Mouse (Mus musculus) neural tube, embryonic 12.5 days (tissue): Measurements from ENCODE around the gene Sbpl. TPM values are rescaled to one million over a fixed set of nuclear protein-coding genes. Genes with fewer than 3 reads are reported as not detected.
A peak's percentile ranks its signal among the peaks of the same experiment; 100 is the strongest.
"Not testable (repeated sequence)": the region's sequence is repeated elsewhere in the genome, so short reads cannot be mapped to it uniquely, and the experiment has no call there.

Source experiments
- ATAC-seq: fragments of 200-750 bp; cut with Nextera tagmentation; 2 replicates; pipeline ENCODE4 v1.8.0; 2017; ENCODE audit warnings: low read depth, mild to moderate bottlenecking, moderate TSS enrichment, moderate library complexity; ENCODE audit not compliant: low FRiP score
- H3K27ac ChIP-seq: fragments of 300-500 bp; sonication (generic); 2 replicates; pipeline ENCODE4 v1.5.1; 2016
- H3K27me3 ChIP-seq: fragments of 300-500 bp; sonication (generic); replicated peaks from 2 replicates; pipeline ENCODE4 v1.6.1; 2016; ENCODE audit warnings: mild to moderate bottlenecking
- H3K36me3 ChIP-seq: fragments of 300-500 bp; sonication (generic); 2 replicates; pipeline ENCODE4 v1.6.1; 2016; ENCODE audit warnings: mild to moderate bottlenecking
- H3K4me1 ChIP-seq: fragments of 300-500 bp; sonication (generic); 2 replicates; pipeline ENCODE4 v1.6.1; 2016
- H3K4me2 ChIP-seq: fragments of 300-500 bp; sonication (generic); replicated peaks from 2 replicates; pipeline ENCODE4 v1.6.1; 2016; ENCODE audit warnings: mild to moderate bottlenecking
- H3K4me3 ChIP-seq: fragments of 300-500 bp; sonication (generic); 2 replicates; pipeline ENCODE4 v1.5.1; 2016
- H3K9ac ChIP-seq: fragments of 300-500 bp; sonication (generic); 2 replicates; pipeline ENCODE4 v1.6.1; 2016; ENCODE audit warnings: mild to moderate bottlenecking
- H3K9me3 ChIP-seq: fragments of 300-500 bp; sonication (generic); 2 replicates; pipeline ENCODE4 v1.6.1; 2016; ENCODE audit warnings: mild to moderate bottlenecking
- WGBS: fragments of 180-500 bp; shearing (Covaris S2); methylation state at CpG from one replicate; pipeline ENCODE4 v1.1.7; 2016; 5-methylcytosine and 5-hydroxymethylcytosine counted together
- polyA plus RNA-seq: library from polyadenylated mRNA; unstranded; fragments of >200 nt; fragmentation: Nextera tagmentation; extraction: Ambion mirVana; gene quantifications from 2 replicates; pipeline ENCODE4 v1.2.1, GENCODE M21; 2016

Gene Sbpl
- polyA plus RNA-seq, 1 experiment from 2014 or later: not detected

DNA sequence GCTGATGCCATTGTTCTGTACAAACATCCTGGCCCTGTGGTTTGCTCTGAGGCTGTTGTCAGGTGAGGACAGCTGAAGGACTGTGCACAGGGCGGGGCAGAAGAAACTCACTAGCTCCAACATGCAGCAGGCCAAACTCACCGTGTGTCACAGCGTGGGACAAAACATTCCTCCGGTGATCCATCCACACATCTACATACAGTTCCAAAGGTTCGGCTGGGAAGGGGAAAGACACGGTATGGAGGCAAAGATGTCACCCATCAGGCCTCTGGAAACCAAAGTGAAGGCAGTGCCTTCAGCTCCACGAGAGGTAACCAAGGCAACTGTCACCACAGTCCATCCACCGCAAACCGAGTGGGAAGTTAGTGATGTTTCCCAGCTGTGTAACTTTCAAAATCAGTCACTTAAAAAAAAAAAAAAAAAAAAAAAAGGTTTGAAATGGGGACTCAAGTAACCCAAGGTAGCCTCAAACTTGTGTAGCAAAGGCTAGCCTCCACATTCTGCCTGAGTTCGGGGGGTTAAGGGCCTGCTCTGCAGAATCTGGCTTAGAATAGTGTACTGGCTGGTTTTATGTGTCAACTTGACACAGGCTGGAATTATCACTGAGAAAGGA, 25.3 kb upstream of the Sbpl start, which contains the start of gene Prss30:
TSS of gene Prss30 (minus strand) at position 270 of the 613 bp plus-strand sequence.
- Histone ChIP-seq H3K4me2 (no peak within 1 kb of the TSS), H3K36me3 (no peaks in the 10 kb centered on the region), H3K4me1 (no peaks in the 10 kb centered on the region), H3K27me3 (no peaks in the 10 kb centered on the region), H3K9me3 (no peaks in the 10 kb centered on the region), H3K9ac (no peak within 1 kb of the TSS), H3K27ac (no peak within 1 kb of the TSS), H3K4me3 (no peak within 1 kb of the TSS)
- no peak for ATAC-seq
- WGBS: 85% methylated on average over 10 of the region's 10 CpGs

DNA sequence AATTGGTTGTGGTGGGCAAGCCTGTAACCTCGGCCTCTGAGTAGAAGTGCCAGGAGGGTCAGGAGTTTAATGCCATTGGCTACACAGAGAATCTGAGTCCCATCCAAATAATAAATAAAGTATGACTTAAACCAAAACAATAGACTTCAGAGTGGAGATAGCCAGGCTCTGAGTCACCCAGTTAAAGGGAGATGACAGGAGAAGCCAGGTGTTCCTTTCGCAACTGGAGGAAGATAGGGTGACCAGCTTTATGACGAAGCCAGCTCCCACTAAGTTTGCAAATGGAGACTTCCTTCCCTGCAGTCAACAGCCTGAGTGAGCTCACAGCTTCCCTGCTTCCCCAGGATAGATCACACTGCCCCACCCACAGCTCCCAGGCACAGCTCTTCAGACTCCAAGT, 24.4 kb upstream of the Sbpl start:
- no peak overlapping the region for H3K27ac ChIP-seq
- no peaks in the 10 kb centered on the region for H3K27me3 ChIP-seq
- no peak overlapping the region for H3K9ac ChIP-seq
- H3K4me1 ChIP-seq: no peaks in the 10 kb centered on the region
- no peak for ATAC-seq
- H3K36me3 ChIP-seq: no peaks in the 10 kb centered on the region
- H3K4me2 ChIP-seq: no peak overlapping the region
- no peak overlapping the region for H3K4me3 ChIP-seq
- 77% methylated on average over 3 of the region's 3 CpGs for WGBS
- no peaks in the 10 kb centered on the region for H3K9me3 ChIP-seq

DNA sequence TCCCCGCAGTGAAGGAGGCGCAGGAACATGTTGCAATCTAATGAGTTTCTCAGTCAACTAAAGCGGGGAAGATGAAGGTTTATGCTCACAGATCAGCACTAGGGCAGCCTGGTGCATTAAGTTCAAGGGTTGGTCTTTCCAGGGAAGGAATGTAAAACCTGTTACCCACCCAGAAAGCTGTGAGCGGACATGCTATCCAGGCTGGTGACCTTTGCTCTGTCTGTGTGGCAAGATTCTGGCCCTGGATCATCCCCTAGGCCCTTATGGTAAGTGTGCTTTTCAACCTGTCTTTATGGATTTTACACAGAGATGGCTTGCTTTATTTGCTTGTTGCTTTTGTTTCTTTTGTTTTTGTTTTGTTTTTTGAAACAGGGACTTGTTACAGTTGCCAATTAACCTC, 21.6 kb upstream of the Sbpl start:
- 87% methylated on average over 4 of the region's 4 CpGs for WGBS

GRCm38 (mm10) chr17:23971315-23971714, 16.2 kb upstream of the Sbpl start:
- Histone ChIP-seq H3K9ac (no peak overlapping the region), H3K27me3 (no peaks in the 10 kb centered on the region), H3K27ac (no peak overlapping the region), H3K36me3 (no peaks in the 10 kb centered on the region), H3K4me1 (no peaks in the 10 kb centered on the region), H3K4me2 (no peak overlapping the region), H3K9me3 (no peaks in the 10 kb centered on the region), H3K4me3 (no peak overlapping the region)
- ATAC-seq: no peak
- WGBS: 89% methylated on average over 9 of the region's 9 CpGs

More for the DNA sequence above, 21.6 kb upstream of the Sbpl start:
- no peak overlapping the region for H3K27ac ChIP-seq
- H3K36me3 ChIP-seq: no peaks in the 10 kb centered on the region
- H3K27me3 ChIP-seq: no peaks in the 10 kb centered on the region
- H3K4me3 ChIP-seq: no peak overlapping the region
- ATAC-seq: no peak
- no peaks in the 10 kb centered on the region for H3K9me3 ChIP-seq
- H3K9ac ChIP-seq: no peak overlapping the region
- H3K4me2 ChIP-seq: no peak overlapping the region
- no peaks in the 10 kb centered on the region for H3K4me1 ChIP-seq

DNA sequence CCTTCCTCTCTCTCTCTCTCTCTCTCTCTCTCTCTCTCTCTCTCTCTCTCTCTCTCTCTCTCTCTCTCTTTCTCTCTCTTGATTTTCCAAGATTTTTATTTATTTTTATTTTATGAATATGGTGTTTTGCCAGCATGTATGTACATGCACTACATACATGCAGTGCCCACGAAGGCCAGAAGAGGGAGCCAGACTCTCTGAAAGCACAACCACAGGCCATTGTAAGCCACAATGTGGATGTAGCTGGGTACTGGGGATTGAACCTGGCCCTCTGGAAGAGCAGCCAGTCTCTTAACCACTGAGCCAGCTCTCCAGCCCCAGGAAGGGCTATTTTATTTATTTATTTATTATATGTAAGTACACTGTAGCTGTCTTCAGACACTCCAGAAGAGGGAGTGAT, 14.2 kb upstream of the Sbpl start:
- Histone ChIP-seq H3K4me3 (no peak overlapping the region), H3K27ac (no peak overlapping the region), H3K27me3 (no peaks in the 10 kb centered on the region), H3K9ac (no peak overlapping the region), H3K4me1 (no peaks in the 10 kb centered on the region), H3K36me3 (no peaks in the 10 kb centered on the region), H3K4me2 (no peak overlapping the region), H3K9me3 (no peaks in the 10 kb centered on the region)
- ATAC-seq: no peak
- 0% methylated on average over 1 of the region's 1 CpGs for WGBS

- 43% methylated on average over 2 of the region's 2 CpGs for WGBS
- no peak overlapping the region for H3K9ac ChIP-seq
- no peak for ATAC-seq
- H3K36me3 ChIP-seq: no peaks in the 10 kb centered on the region
- H3K4me3 ChIP-seq: no peak overlapping the region
- no peaks in the 10 kb centered on the region for H3K4me1 ChIP-seq
- no peak overlapping the region for H3K4me2 ChIP-seq
- H3K27ac ChIP-seq: no peak overlapping the region
- H3K9me3 ChIP-seq: no peaks in the 10 kb centered on the region
- no peaks in the 10 kb centered on the region for H3K27me3 ChIP-seq
Observed at GRCm38 (mm10) chr17:23968780-23969179, 13.7 kb upstream of the Sbpl start.

- no peaks in the 10 kb centered on the region for H3K4me1 ChIP-seq
- 88% methylated on average over 10 of the region's 10 CpGs for WGBS
- no peak overlapping the region for H3K27ac ChIP-seq
- H3K9ac ChIP-seq: no peak overlapping the region
- H3K27me3 ChIP-seq: no peaks in the 10 kb centered on the region
- no peaks in the 10 kb centered on the region for H3K9me3 ChIP-seq
- no peak for ATAC-seq
- no peak overlapping the region for H3K4me2 ChIP-seq
- H3K4me3 ChIP-seq: no peak overlapping the region
- no peaks in the 10 kb centered on the region for H3K36me3 ChIP-seq
Observed at GRCm38 (mm10) chr17:23966658-23967401, 11.8 kb upstream of the Sbpl start.

DNA sequence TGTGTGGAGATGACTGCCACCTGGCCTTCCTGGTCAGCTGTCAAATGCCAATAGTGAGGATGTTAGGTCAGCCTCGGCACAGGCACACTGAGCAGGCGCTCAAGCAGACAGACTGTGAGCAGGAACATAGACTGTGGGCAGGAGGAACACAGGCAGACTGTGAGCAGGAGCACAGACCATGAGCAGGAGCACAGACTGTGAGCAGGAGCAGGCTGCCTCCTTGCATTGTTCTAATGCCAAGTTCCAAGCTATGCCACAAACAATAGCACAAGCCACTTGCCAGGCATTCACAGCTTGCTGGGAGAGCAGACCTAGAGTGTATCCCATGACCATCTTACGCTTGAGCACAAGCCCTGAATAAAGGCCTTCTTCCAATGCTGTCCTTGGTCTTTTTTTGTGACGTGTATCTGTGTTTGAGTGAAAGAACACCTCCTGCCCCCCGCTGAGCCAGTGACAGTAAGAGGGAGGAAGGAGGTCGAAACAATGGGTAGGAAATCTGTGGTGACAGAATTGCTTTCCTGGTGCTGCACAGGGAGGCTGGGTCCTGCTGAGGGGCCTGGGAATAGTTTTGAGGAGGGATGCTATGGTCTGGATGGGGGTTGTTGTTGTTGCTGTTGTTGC, 10.8 kb upstream of the Sbpl start:
- no peak for ATAC-seq
- no peaks in the 10 kb centered on the region for H3K36me3 ChIP-seq

GRCm38 (mm10) chr17:23961573-23962122, 6.6 kb upstream of the Sbpl start:
- Histone ChIP-seq H3K4me1 (no peaks in the 10 kb centered on the region), H3K27me3 (no peaks in the 10 kb centered on the region), H3K4me3 (no peak overlapping the region), H3K9ac (no peak overlapping the region), H3K4me2 (no peak overlapping the region), H3K36me3 (no peaks in the 10 kb centered on the region), H3K9me3 (no peaks in the 10 kb centered on the region), H3K27ac (no peak overlapping the region)
- no peak for ATAC-seq
- WGBS: 27% methylated on average over 4 of the region's 4 CpGs

More for the DNA sequence above, 10.8 kb upstream of the Sbpl start:
- H3K4me2 ChIP-seq: no peak overlapping the region
- no peaks in the 10 kb centered on the region for H3K27me3 ChIP-seq
- 33% methylated on average over 6 of the region's 6 CpGs for WGBS
- H3K4me1 ChIP-seq: no peaks in the 10 kb centered on the region
- no peak overlapping the region for H3K9ac ChIP-seq
- H3K9me3 ChIP-seq: no peaks in the 10 kb centered on the region
- no peak overlapping the region for H3K27ac ChIP-seq
- no peak overlapping the region for H3K4me3 ChIP-seq

DNA sequence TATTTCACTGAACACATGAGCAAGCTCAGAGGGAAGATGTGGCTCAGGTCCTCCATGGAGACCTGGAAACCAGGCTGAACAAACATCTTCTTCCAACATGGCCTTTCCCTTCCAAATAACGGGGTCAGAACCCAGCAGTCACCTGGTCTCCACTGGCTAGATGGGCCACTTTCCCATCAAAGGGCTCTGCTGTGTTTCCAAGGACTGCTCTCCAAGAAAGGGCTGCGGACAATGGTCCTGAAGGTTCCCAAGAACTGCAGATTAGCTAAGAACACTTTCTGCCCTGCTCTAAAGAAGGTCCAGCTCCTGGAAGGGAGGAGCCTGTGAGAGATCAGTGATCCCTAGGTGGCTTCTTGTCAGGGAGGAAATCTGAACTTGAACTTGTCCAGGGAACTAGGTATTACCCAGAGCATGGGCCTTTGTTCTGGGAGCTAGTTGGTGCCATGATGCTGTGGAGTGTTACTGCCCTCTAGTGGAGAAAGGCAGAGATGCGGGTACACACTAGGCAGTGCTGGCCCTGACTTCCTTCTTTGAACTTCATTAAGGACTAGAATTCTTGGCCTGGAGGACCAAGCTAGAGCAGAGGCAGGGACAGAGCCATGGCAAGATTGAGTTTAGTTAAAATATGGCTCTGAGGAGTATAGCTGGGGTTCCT, 5.1 kb upstream of the Sbpl start:
- ATAC-seq: peak; percentile 93
- Histone ChIP-seq H3K4me1 (no peaks in the 10 kb centered on the region), H3K9me3 (no peaks in the 10 kb centered on the region), H3K9ac (no peak overlapping the region), H3K4me3 (no peak overlapping the region), H3K4me2 (no peak overlapping the region), H3K36me3 (no peaks in the 10 kb centered on the region), H3K27ac (no peak overlapping the region), H3K27me3 (no peaks in the 10 kb centered on the region)
- WGBS: 44% methylated on average over 3 of the region's 3 CpGs

DNA sequence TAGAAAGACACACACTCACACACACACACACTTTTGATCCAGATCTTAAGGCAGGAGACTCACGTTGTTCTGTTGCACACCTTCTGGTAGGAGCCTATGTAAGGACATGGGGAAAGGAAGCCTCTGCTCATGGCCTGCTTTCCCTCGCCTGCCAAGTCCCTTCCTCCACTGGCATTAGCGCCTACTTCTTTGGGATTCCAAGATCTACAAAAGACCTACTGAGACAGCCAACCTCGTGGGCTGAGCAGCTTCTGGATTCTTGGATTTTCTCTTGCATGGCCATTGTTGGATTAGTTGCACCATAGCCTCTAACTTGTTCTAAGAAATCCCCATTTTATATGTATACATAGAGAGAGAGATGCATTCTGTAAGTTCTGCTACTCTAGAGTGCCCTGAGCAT, 4.2 kb downstream of the Sbpl start:
- not testable (repeated sequence) for H3K9ac ChIP-seq, H3K27ac ChIP-seq, H3K4me2 ChIP-seq, H3K4me3 ChIP-seq, H3K9me3 ChIP-seq, H3K4me1 ChIP-seq, H3K27me3 ChIP-seq, H3K36me3 ChIP-seq, ATAC-seq
- WGBS: 82% methylated on average over 4 of the region's 4 CpGs

GRCm38 (mm10) chr17:23949068-23949467, 6.0 kb downstream of the Sbpl start:
- ATAC-seq: no peak
- Histone ChIP-seq H3K4me3 (no peak overlapping the region), H3K27me3 (no peaks in the 10 kb centered on the region), H3K4me2 (no peak overlapping the region), H3K27ac (no peak overlapping the region), H3K36me3 (no peaks in the 10 kb centered on the region), H3K4me1 (no peaks in the 10 kb centered on the region), H3K9ac (no peak overlapping the region), H3K9me3 (no peaks in the 10 kb centered on the region)
- WGBS: 80% methylated on average over 2 of the region's 2 CpGs
